Mouse (Mus musculus): Measurements from ENCODE around the gene Rpusd4.

Rpusd4 gene

GRCm38 (mm10) chr9:35289992-35290391 lies 22.3 kb downstream of the Rpusd4 start:
- no peak for DNase-seq

GRCm38 (mm10) chr9:35290417-35290816 lies 22.8 kb downstream of the Rpusd4 start:
- DNase-seq = no peak

GRCm38 (mm10) chr9:35290916-35291315 lies 23.3 kb downstream of the Rpusd4 start:
- DNase-seq = no peak

GRCm38 (mm10) chr9:35293465-35293864 lies 25.8 kb downstream of the Rpusd4 start:
- no peak for DNase-seq

- DNase-seq = no peak
Observed at GRCm38 (mm10) chr9:35297791-35298190, 30.1 kb downstream of the Rpusd4 start.

- DNase-seq = no peak
Observed at GRCm38 (mm10) chr9:35302172-35302571, 34.5 kb downstream of the Rpusd4 start.

- peak; percentile 53 to 61 for DNase-seq
Observed at GRCm38 (mm10) chr9:35307461-35307860, 39.8 kb downstream of the Rpusd4 start.

- no peak for DNase-seq
Observed at GRCm38 (mm10) chr9:35310377-35310776, 42.7 kb downstream of the Rpusd4 start.

GRCm38 (mm10) chr9:35312516-35312915 lies 44.9 kb downstream of the Rpusd4 start:
- DNase-seq = peak; percentile 61 to 68

GRCm38 (mm10) chr9:35313601-35314000 lies 45.9 kb downstream of the Rpusd4 start:
- no peak for DNase-seq

- DNase-seq = no peak
Observed at GRCm38 (mm10) chr9:35314254-35314653, 46.6 kb downstream of the Rpusd4 start.

GRCm38 (mm10) chr9:35316771-35317211 lies 49.1 kb downstream of the Rpusd4 start:
- no peak for DNase-seq

GRCm38 (mm10) chr9:35317233-35317980 lies 49.7 kb downstream of the Rpusd4 start:
- DNase-seq = no peak

GRCm38 (mm10) chr9:35318537-35319172 lies 51.0 kb downstream of the Rpusd4 start:
- no peak for DNase-seq

- no peak for DNase-seq
Observed at GRCm38 (mm10) chr9:35320288-35320687, 52.6 kb downstream of the Rpusd4 start.

GRCm38 (mm10) chr9:35323974-35324373 lies 56.3 kb downstream of the Rpusd4 start:
- DNase-seq = no peak

GRCm38 (mm10) chr9:35324571-35324970 lies 56.9 kb downstream of the Rpusd4 start:
- DNase-seq = no peak

GRCm38 (mm10) chr9:35326644-35327263 lies 59.1 kb downstream of the Rpusd4 start:
- DNase-seq = no peak

Data from cerebellum, postnatal 36 days (tissue).